Mouse (Mus musculus) spleen, adult 10 weeks (tissue): ENCODE results near the gene Oosp2. TPM values are rescaled to one million over a fixed set of nuclear protein-coding genes. Genes with fewer than 3 reads are reported as not detected.

ENCODE experiments used
- polyA plus RNA-seq: library from polyadenylated mRNA; stranded (reverse); fragments of 350-450 nt; fragmentation: Illumina TruSeq; extraction: RNeasy Lipid Tissue Mini Kit (QIAGEN cat#74804); gene quantifications from one replicate; pipeline ENCODE4 v1.2.3, GENCODE M21; 2015; ENCODE audit warnings: low replicate concordance; ENCODE audit not compliant: insufficient read depth

Oosp2 gene
- 1.3 TPM for polyA plus RNA-seq

DNA sequence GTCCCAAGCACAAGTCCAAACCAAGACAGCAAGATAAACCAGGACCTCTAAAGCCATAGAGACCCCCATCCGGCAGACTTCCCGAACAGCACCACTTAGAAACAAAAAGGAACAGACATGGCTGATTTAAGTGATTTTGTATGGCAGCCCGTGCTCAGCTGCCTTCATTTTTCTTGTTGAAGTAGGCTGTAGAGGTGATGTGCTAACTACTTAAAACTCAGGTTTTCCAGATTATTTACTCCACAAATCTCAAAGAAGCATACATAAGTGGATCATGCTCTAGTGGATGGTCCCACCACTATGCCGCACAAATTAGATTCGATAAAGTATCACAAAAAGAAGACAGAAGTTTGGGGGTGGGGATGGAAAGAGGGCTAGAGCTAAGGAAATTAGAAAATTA lies at the start of gene Oosp2:
Gene Oosp2 (minus strand): TSS at position 101 of the 400 bp plus-strand sequence.

DNA sequence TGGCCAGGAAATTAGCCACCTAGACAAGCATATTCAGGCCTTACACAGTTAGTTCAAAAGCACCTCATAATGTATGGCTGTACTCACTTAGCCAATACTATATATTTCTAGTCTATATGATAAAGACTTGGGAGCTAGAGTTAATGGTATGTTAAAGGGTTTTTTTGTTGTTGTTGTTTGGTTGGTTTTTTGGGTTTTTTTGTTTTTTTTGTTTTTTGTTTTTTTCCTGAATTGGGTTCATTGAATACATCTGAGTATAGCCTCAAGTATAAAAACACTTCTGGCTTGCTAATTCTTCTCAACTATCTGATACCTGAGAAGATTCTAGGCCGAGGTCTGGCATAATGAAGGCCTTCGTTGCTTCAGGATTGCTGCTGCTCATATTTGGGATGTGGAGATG lies 36.4 kb upstream of the Oosp2 start, which contains the start of gene Oosp3:
Gene Oosp3 (plus strand): TSS at position 301 of the 400 bp plus-strand sequence.

GRCm38 (mm10) chr19:11690839-11691238 lies 30.5 kb upstream of the Oosp2 start, which contains the start of gene Oosp1:
TSS of gene Oosp1 (minus strand) at chr19:11691150.

GRCm38 (mm10) chr19:11640732-11641131 lies 19.6 kb downstream of the Oosp2 start, which contains the start of gene Ms4a3:
TSS of gene Ms4a3 (minus strand) at chr19:11640851.

GRCm38 (mm10) chr19:11623551-11623950 lies 36.8 kb downstream of the Oosp2 start, which contains the start of gene Ms4a2:
TSS of gene Ms4a2 (minus strand) at chr19:11623719.

DNA sequence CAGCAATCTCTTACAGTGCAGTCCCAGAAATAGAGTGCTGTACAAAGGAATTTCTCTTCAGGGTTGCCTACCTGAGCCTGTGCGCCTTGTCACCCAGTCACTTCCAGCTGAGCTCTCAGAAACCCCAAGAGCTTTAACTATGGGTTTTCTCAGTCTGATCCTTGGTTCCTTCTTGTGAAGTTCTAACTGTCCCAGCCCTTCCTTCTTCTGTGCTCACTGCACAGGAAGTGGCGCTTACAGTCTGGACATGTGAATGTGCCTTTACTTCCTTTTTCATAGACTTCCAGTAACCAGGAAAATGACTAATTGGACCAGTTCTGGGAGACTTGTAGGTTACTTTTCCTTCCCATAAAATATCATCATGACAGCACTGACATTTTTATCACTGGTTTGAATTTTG lies 55.8 kb downstream of the Oosp2 start, which contains the start of gene Ms4a6d:
Gene Ms4a6d (minus strand): TSS at position 247 of the 400 bp plus-strand sequence.

Other genes starting within 250 kb of the Oosp2 start
- gene Ms4a4b, start 217.0 kb downstream of the Oosp2 start, polyA plus RNA-seq = 535 TPM
- 131 TPM for gene Ms4a6c, start 191.2 kb downstream of the Oosp2 start, polyA plus RNA-seq
- 245 TPM for gene Gm8369, start 174.6 kb downstream of the Oosp2 start, polyA plus RNA-seq
- gene Ms4a6b, start 144.0 kb downstream of the Oosp2 start, polyA plus RNA-seq = 285 TPM
- gene Ms4a4d, start 123.8 kb downstream of the Oosp2 start, polyA plus RNA-seq = 25.1 TPM
- 11.1 TPM for gene Ms4a6d, start 55.7 kb downstream of the Oosp2 start, polyA plus RNA-seq
- 2.0 TPM for gene Ms4a2, start 36.8 kb downstream of the Oosp2 start, polyA plus RNA-seq
- 0.83 TPM for gene Ms4a3, start 19.7 kb downstream of the Oosp2 start, polyA plus RNA-seq
- gene Oosp1, start 30.6 kb upstream of the Oosp2 start, polyA plus RNA-seq = 8.4 TPM
- not detected for gene Oosp3, start 36.5 kb upstream of the Oosp2 start, polyA plus RNA-seq
- not detected for gene Gif, start 87.0 kb upstream of the Oosp2 start, polyA plus RNA-seq
- 31.9 TPM for gene Mrpl16, start 109.8 kb upstream of the Oosp2 start, polyA plus RNA-seq
- gene Stx3, start 158.8 kb upstream of the Oosp2 start, polyA plus RNA-seq = 7.6 TPM
- gene Olfr1417, start 178.7 kb upstream of the Oosp2 start, polyA plus RNA-seq = not detected
- not detected for gene Olfr1418, start 200.5 kb upstream of the Oosp2 start, polyA plus RNA-seq
- not detected for gene Olfr1419, start 214.5 kb upstream of the Oosp2 start, polyA plus RNA-seq
- not detected for gene Olfr1420, start 226.0 kb upstream of the Oosp2 start, polyA plus RNA-seq